Mouse (Mus musculus) left cerebral cortex, postnatal 10 days (tissue): ENCODE measurements at regions not wholly inside any gene's neighbourhood (a gene's known extent, or its start where the extent isn't known, plus 50 kb on each side); places are given as distances from the start of the nearest gene placed in this dataset.

Source experiments
- DNase-seq, 2 experiments: peaks; one replicate each; pipeline ENCODE4 v3.0.0; 2021 to 2022; ENCODE audit warnings: low spot score in 2 of 2, mixed read lengths in 1 of 2; ENCODE audit errors: extremely low spot score in 1 of 2
- intact Hi-C: fragments of 180-260 bp; cut with DNase I; formaldehyde crosslinking; loops from one replicate; pipeline ENCODE4 v1.15.1; 2025

- DNase-seq = no peak
- intact Hi-C loops = no loop called here
Measured at GRCm38 (mm10) chr4:119057826-119058225, 50.7 kb upstream of the Slc2a1 start.
